Mouse (Mus musculus) testis, adult 2 months (tissue): ENCODE data around the gene Mapk9.

ENCODE experiments used
- CTCF ChIP-seq: fragments of 200-500 bp; IDR thresholded peaks from 2 replicates; pipeline ENCODE4 v1.5.1; 2012; ENCODE audit warnings: low read depth, mild to moderate bottlenecking, inconsistent platforms, low read length, moderate library complexity; ENCODE audit not compliant: control insufficient read depth, insufficient read depth, insufficient replicate concordance
- POLR2A ChIP-seq: fragments of 200-500 bp; IDR thresholded peaks from 2 replicates; pipeline ENCODE4 v1.6.1; 2012; ENCODE audit warnings: low read depth, mild to moderate bottlenecking, inconsistent platforms, low read length, moderate library complexity; ENCODE audit not compliant: control insufficient read depth

DNA sequence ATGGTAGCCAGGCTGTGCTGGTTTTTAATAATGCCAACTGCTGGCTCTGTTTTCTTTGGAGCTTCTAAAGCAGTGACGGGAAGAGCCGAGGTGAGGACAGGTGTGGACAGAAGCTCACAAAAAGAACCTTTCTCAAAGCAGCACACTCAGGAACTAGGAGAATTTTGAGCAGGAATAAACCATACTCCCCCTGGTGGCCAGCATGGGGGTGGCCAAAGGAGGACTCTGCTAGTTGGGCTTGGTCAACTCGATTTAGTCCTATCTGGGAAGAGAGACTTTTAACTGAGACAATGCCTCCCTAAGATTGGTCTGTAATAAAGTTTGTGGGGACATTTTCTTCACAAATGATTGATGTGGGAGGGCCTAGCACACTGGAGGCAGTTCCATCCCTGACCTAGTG, 1.6 kb upstream of the Mapk9 start:
- TF ChIP-seq CTCF (peak; percentile 38; the same call in 1 of the 2 replicates), POLR2A (no peak)
